Mouse (Mus musculus) lung, adult 2 months (tissue): ENCODE results near the gene Mtx3.

ENCODE experiments used
- CTCF ChIP-seq: fragments of 200-500 bp; IDR thresholded peaks from 2 replicates; pipeline ENCODE4 v1.5.1; 2011; ENCODE audit warnings: mild to moderate bottlenecking, low read length, control low read depth; ENCODE audit not compliant: insufficient read depth
- POLR2A ChIP-seq: fragments of 200-500 bp; IDR thresholded peaks from 2 replicates; pipeline ENCODE4 v1.6.1; 2011; ENCODE audit warnings: low read depth, mild to moderate bottlenecking, control low read depth, low read length, borderline replicate concordance; ENCODE audit errors: extremely low read depth

GRCm38 (mm10) chr13:92799306-92799925 lies 45.1 kb upstream of the Mtx3 start:
- TF ChIP-seq CTCF (no peak), POLR2A (no peak)
